Mouse (Mus musculus) left cerebral cortex, postnatal 25 days (tissue): Measurements from ENCODE around the gene Tmem132d. TPM values are rescaled to one million over a fixed set of nuclear protein-coding genes. Genes with fewer than 3 reads are reported as not detected.

ENCODE experiments used
- DNase-seq, 2 experiments: peaks; one replicate each; pipeline ENCODE4 v3.0.0; 2022; ENCODE audit warnings: low spot score in 2 of 2, mixed read lengths in 1 of 2
- intact Hi-C: fragments of 180-260 bp; cut with DNase I; formaldehyde crosslinking; loops from one replicate; pipeline ENCODE4 v1.15.1; 2025
- total RNA-seq, 2 experiments: library from RNA; stranded (reverse); gene quantifications; 2 replicates each; pipeline ENCODE4 v1.2.3; 2021

Gene Tmem132d
- total RNA-seq, 2 experiments from 2014 or later: 49.4 to 59.1 TPM

- DNase-seq: no peak
- intact Hi-C loops: no loop called here
Observed at GRCm38 (mm10) chr5:128418149-128418710, 14.6 kb downstream of the Tmem132d start.

GRCm38 (mm10) chr5:128414056-128414455, 18.8 kb downstream of the Tmem132d start:
- intact Hi-C loops: no loop called here

GRCm38 (mm10) chr5:128412306-128412705, 20.6 kb downstream of the Tmem132d start:
- DNase-seq: no peak
- intact Hi-C loops: no loop called here

More at GRCm38 (mm10) chr5:128414056-128414455, 18.8 kb downstream of the Tmem132d start:
- DNase-seq: no peak

GRCm38 (mm10) chr5:128407546-128407945, 25.3 kb downstream of the Tmem132d start:
- no peak for DNase-seq
- intact Hi-C loops: no loop called here

GRCm38 (mm10) chr5:128405071-128405470, 27.8 kb downstream of the Tmem132d start:
- intact Hi-C loops: no loop called here
- DNase-seq: no peak

- DNase-seq: no peak
- intact Hi-C loops: no loop called here
Observed at GRCm38 (mm10) chr5:128404223-128404622, 28.7 kb downstream of the Tmem132d start.

- DNase-seq: no peak
- intact Hi-C loops: no loop called here
Observed at GRCm38 (mm10) chr5:128392372-128392771, 40.5 kb downstream of the Tmem132d start.

- DNase-seq: no peak
- intact Hi-C loops: no loop called here
Observed at GRCm38 (mm10) chr5:128389665-128390064, 43.2 kb downstream of the Tmem132d start.

GRCm38 (mm10) chr5:128388358-128389141, 44.3 kb downstream of the Tmem132d start:
- DNase-seq: no peak
- intact Hi-C loops: no loop called here

GRCm38 (mm10) chr5:128369814-128370213, 63.1 kb downstream of the Tmem132d start:
- no peak for DNase-seq
- intact Hi-C loops: loop anchor here (5.0 to 10.0 kb wide), 3 partner anchors 62 to 565 kb away; partner anchors contain the start of gene Tmem132d

GRCm38 (mm10) chr5:128369111-128369510, 63.8 kb downstream of the Tmem132d start:
- intact Hi-C loops: loop anchor here (5.0 to 10.0 kb wide), 3 partner anchors 63 to 564 kb away; partner anchors contain the start of gene Tmem132d
- DNase-seq: peak in 1 of 2 experiments; percentile 63

GRCm38 (mm10) chr5:128365261-128365985, 67.5 kb downstream of the Tmem132d start:
- peak; percentile 32 to 85 for DNase-seq
- intact Hi-C loops: loop anchor here (2.0 to 10.0 kb wide), 4 partner anchors 67 to 561 kb away; partner anchors contain the start of gene Tmem132d

- intact Hi-C loops: loop anchor here (5.0 to 10.0 kb wide), 2 partner anchors 214 to 556 kb away; no protein-coding TSS in a partner anchor
- peak; percentile 24 to 84 for DNase-seq
Observed at GRCm38 (mm10) chr5:128360946-128361675, 71.8 kb downstream of the Tmem132d start.

GRCm38 (mm10) chr5:128348835-128349234, 84.0 kb downstream of the Tmem132d start:
- no peak for DNase-seq
- intact Hi-C loops: no loop called here

GRCm38 (mm10) chr5:128336841-128337240, 96.0 kb downstream of the Tmem132d start:
- intact Hi-C loops: no loop called here
- DNase-seq: no peak

GRCm38 (mm10) chr5:128332766-128333165, 100.1 kb downstream of the Tmem132d start:
- intact Hi-C loops: no loop called here
- DNase-seq: no peak

GRCm38 (mm10) chr5:128330351-128330750, 102.5 kb downstream of the Tmem132d start:
- DNase-seq: no peak
- intact Hi-C loops: no loop called here

- intact Hi-C loops: no loop called here
- DNase-seq: peak in 1 of 2 experiments; percentile 31
Observed at GRCm38 (mm10) chr5:128302387-128302786, 130.5 kb downstream of the Tmem132d start.

GRCm38 (mm10) chr5:128291191-128291590, 141.7 kb downstream of the Tmem132d start:
- no peak for DNase-seq
- intact Hi-C loops: no loop called here
